Mouse (Mus musculus) bone marrow, adult 2 months (tissue): ENCODE results near the gene Anp32a.

Source experiments
- CTCF ChIP-seq: fragments of 200-500 bp; IDR thresholded peaks from 2 replicates; pipeline ENCODE4 v1.5.1; 2011; ENCODE audit warnings: low read length, control low read depth; ENCODE audit not compliant: control insufficient read depth, insufficient read depth
- POLR2A ChIP-seq: fragments of 200-500 bp; IDR thresholded peaks from 2 replicates; pipeline ENCODE4 v1.6.1; 2011; ENCODE audit warnings: low read depth, mild to moderate bottlenecking, control low read depth, low read length, borderline replicate concordance; ENCODE audit not compliant: control insufficient read depth

- TF ChIP-seq CTCF (no peak), POLR2A (no peak)
Observed at GRCm38 (mm10) chr9:62337924-62338635, 3.0 kb upstream of the Anp32a start.
